Comparison of ENCODE assay signal across 10 mouse cellular contexts in genomic region chr1:175603390-175603789, GRCm38 (mm10). TPM values are rescaled to one million over a fixed set of nuclear protein-coding genes. Genes with fewer than 3 reads are reported as not detected.
DNase-seq lines count a peak whose midpoint lies in the region; ATAC-seq and TF ChIP-seq lines count a peak whose summit lies in the region.
"Had no signal": no experiment of that assay in that cellular context is flagged by ENCODE, and none has a peak within 500 bp of the region (broad histone marks: within the 10 kb centered on the region; RNA-seq: fewer than 3 reads in every experiment).

No protein-coding gene starts in this region.

- intact Hi-C loops in heart, postnatal 36 days (cut with DNase I), result loop anchor here (5.0 kb wide), 2 partner anchors 486 to 561 kb away; no protein-coding TSS in a partner anchor

- H3K9me3 ChIP-seq in heart, postnatal 0 days (replicated peaks; ENCODE audit: control insufficient read depth, low read length), result no peaks in the 10 kb centered on the region
- H3K9me3 ChIP-seq in hindbrain, embryonic 13.5 days, result no peaks in the 10 kb centered on the region
- H3K9me3 ChIP-seq in stomach, postnatal 0 days (ENCODE audit: control insufficient read depth, low read length), result no peaks in the 10 kb centered on the region
- H3K9me3 ChIP-seq: G1E had no signal

- WGBS in heart, postnatal 0 days, result 66% methylated on average over 6 of the region's 6 CpGs
- WGBS in hindbrain, embryonic 13.5 days, result 70% methylated on average over 6 of the region's 6 CpGs
- 64% methylated on average over 6 of the region's 6 CpGs for WGBS in stomach, postnatal 0 days

- no peaks in the 10 kb centered on the region for H3K4me1 ChIP-seq in heart, postnatal 0 days (ENCODE audit: control insufficient read depth, insufficient read depth)
- H3K4me1 ChIP-seq in hindbrain, embryonic 13.5 days (replicated peaks), result no peaks in the 10 kb centered on the region
- H3K4me1 ChIP-seq in stomach, postnatal 0 days (replicated peaks; ENCODE audit: control insufficient read depth, insufficient read depth), result no peaks in the 10 kb centered on the region

- DNase-seq in heart, postnatal 0 days (ENCODE audit: low spot score), result no peak
- no peak for DNase-seq in heart, postnatal 36 days
- DNase-seq in right cerebral cortex, postnatal 4 days, result peak; percentile 25
- no peak for DNase-seq in right cerebral cortex, postnatal 25 days
- no peak for DNase-seq in stomach, postnatal 0 days (ENCODE audit: low spot score)
- DNase-seq in layer of hippocampus, adult 11-12 months (ENCODE audit: low spot score), result no peak
- no peak for DNase-seq in yolk sac, embryonic 10.5 days (ENCODE audit: low spot score)
- DNase-seq: kidney, adult 9 months had no signal

- TF ChIP-seq EP300 in heart, postnatal 0 days (IDR thresholded peaks at IDR 0.05; ENCODE audit: low read depth), result no peak
- no peak for TF ChIP-seq EP300 in stomach, postnatal 0 days (optimal IDR thresholded peaks at IDR 0.05)

- no peak overlapping the region for H3K4me2 ChIP-seq in heart, postnatal 0 days (ENCODE audit: low read depth, low read length)
- H3K4me2 ChIP-seq in hindbrain, embryonic 13.5 days, result no peak overlapping the region
- no peak overlapping the region for H3K4me2 ChIP-seq in stomach, postnatal 0 days (replicated peaks; ENCODE audit: low read depth)

- H3K4me3 ChIP-seq in heart, postnatal 0 days (ENCODE audit: low read depth, low read length), result no peak overlapping the region
- no peak overlapping the region for H3K4me3 ChIP-seq in hindbrain, embryonic 13.5 days
- H3K4me3 ChIP-seq in stomach, postnatal 0 days (ENCODE audit: low read depth, low read length), result no peak overlapping the region

- peaks cover 74% of the 10 kb centered on the region for H3K36me3 ChIP-seq in heart, postnatal 0 days (replicated peaks; ENCODE audit: control insufficient read depth, insufficient read depth, low read length)
- peaks cover 64% of the 10 kb centered on the region for H3K36me3 ChIP-seq in hindbrain, embryonic 13.5 days
- peaks cover 21% of the 10 kb centered on the region for H3K36me3 ChIP-seq in stomach, postnatal 0 days (ENCODE audit: control insufficient read depth, insufficient read depth, low read length)

- no peak overlapping the region for H3K9ac ChIP-seq in heart, postnatal 0 days (replicated peaks; ENCODE audit: low read depth, low read length)
- no peak overlapping the region for H3K9ac ChIP-seq in hindbrain, embryonic 13.5 days
- no peak overlapping the region for H3K9ac ChIP-seq in stomach, postnatal 0 days (ENCODE audit: low read length)

- no peaks in the 10 kb centered on the region for H3K27me3 ChIP-seq in heart, postnatal 0 days (ENCODE audit: control insufficient read depth, insufficient read depth, low read length)
- no peaks in the 10 kb centered on the region for H3K27me3 ChIP-seq in hindbrain, embryonic 13.5 days
- no peaks in the 10 kb centered on the region for H3K27me3 ChIP-seq in stomach, postnatal 0 days (ENCODE audit: control insufficient read depth, insufficient read depth, low read length)

- peak; percentile 38 for TF ChIP-seq CTCF in heart, postnatal 0 days (IDR thresholded peaks at IDR 0.05; ENCODE audit: low read depth)
- peak; percentile 60 for TF ChIP-seq CTCF in stomach, postnatal 0 days (IDR thresholded peaks at IDR 0.05; ENCODE audit: low read depth)

- ATAC-seq in heart, postnatal 0 days (ENCODE audit: insufficient read depth, low read depth), result no peak
- 0 out of 2 replicates have a peak, but pooled peaks have one; percentile 49 for ATAC-seq in hindbrain, embryonic 13.5 days (ENCODE audit: low FRiP score)
- ATAC-seq in stomach, postnatal 0 days (ENCODE audit: low FRiP score, low TSS enrichment), result no peak

- no peak overlapping the region for H3K27ac ChIP-seq in heart, postnatal 0 days (ENCODE audit: low read depth)
- no peak overlapping the region for H3K27ac ChIP-seq in hindbrain, embryonic 13.5 days
- H3K27ac ChIP-seq in stomach, postnatal 0 days (replicated peaks), result no peak overlapping the region

RNA-seq across cellular contexts. Expression of gene Kmo, which starts 16.8 kb away (rescaled TPM):
- not detected in 2 replicates for total RNA-seq in heart, postnatal 0 days (2014; rRNA removed; ENCODE audit: low replicate concordance)
- 0.03 and 0.05 TPM in 2 replicates for polyA plus RNA-seq in heart, postnatal 0 days (2015; fragmentation: Nextera tagmentation; extraction: Ambion mirVana)
- total RNA-seq in heart, postnatal 36 days (2021), result under 1 TPM; 0.44 to 0.51 TPM
- polyA plus RNA-seq in hindbrain, embryonic 13.5 days (2015; fragmentation: Nextera tagmentation; extraction: Ambion mirVana), result 0.18 and 0.21 TPM in 2 replicates
- polyA plus RNA-seq in stomach, postnatal 0 days (2015; fragmentation: Nextera tagmentation; extraction: Ambion mirVana), result 0.15 and 0.21 TPM in 2 replicates
- total RNA-seq: G1E had no signal
- polyA plus RNA-seq: G1E had no signal

RNA-seq across cellular contexts. Expression of gene Fh1, which starts 22.0 kb away (rescaled TPM):
- 273 and 284 TPM in 2 replicates for total RNA-seq in heart, postnatal 0 days (2014; rRNA removed; ENCODE audit: low replicate concordance)
- 417 and 418 TPM in 2 replicates for polyA plus RNA-seq in heart, postnatal 0 days (2015; fragmentation: Nextera tagmentation; extraction: Ambion mirVana)
- 100 to 1,000 TPM; 598 to 639 TPM for total RNA-seq in heart, postnatal 36 days (2021)
- 83.4 and 84.5 TPM in 2 replicates for polyA plus RNA-seq in hindbrain, embryonic 13.5 days (2015; fragmentation: Nextera tagmentation; extraction: Ambion mirVana)
- polyA plus RNA-seq in stomach, postnatal 0 days (2015; fragmentation: Nextera tagmentation; extraction: Ambion mirVana), result 98.3 and 103 TPM in 2 replicates
